Mouse (Mus musculus) bone marrow macrophage, adult 2 months (primary cell): ENCODE data around the gene Muc13.

Experiments used
- CTCF ChIP-seq: IDR thresholded peaks from 2 replicates; pipeline ENCODE4 v1.5.1; 2012; ENCODE audit warnings: low read depth, mild to moderate bottlenecking, low read length, moderate library complexity
- POLR2A ChIP-seq: IDR thresholded peaks from 2 replicates; pipeline ENCODE4 v1.6.1; 2012; ENCODE audit warnings: mild to moderate bottlenecking, low read depth, low read length, borderline replicate concordance

DNA sequence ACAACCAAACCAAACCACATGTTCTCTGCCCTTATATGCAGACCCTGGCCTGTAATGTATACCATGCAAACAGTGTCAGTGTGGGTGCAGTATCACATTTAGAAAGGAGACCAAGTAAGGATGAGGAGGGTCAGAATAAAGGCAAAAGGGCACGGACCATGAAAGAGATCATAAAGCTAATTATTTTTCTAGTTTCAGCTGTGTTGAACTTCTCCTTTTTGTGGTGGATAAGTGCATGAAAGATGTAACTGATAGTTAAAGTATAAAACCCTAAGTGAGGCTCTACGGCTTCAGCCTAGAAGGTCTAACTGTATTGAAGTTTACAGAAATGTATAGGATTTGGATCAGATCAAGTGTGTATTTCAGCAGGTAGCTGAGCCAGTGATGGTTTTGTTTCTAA is 45.8 kb upstream of the Muc13 start:
- no peak for TF ChIP-seq CTCF
- no peak for TF ChIP-seq POLR2A
